Mouse (Mus musculus) intestine, embryonic 16.5 days (tissue): Measurements from ENCODE around the gene Rbm17. TPM values are rescaled to one million over a fixed set of nuclear protein-coding genes. Genes with fewer than 3 reads are reported as not detected.
"Not testable (repeated sequence)": the region's sequence is repeated elsewhere in the genome, so short reads cannot be mapped to it uniquely, and the experiment has no call there.

Experiments
- ATAC-seq: fragments of 200-750 bp; cut with Nextera tagmentation; 2 replicates; pipeline ENCODE4 v1.8.0; 2017; ENCODE audit warnings: moderate TSS enrichment, moderate library complexity
- H3K27ac ChIP-seq: fragments of 300-500 bp; sonication (generic); 2 replicates; pipeline ENCODE4 v1.5.1; 2014; ENCODE audit warnings: mild to moderate bottlenecking, low read length
- H3K27me3 ChIP-seq: fragments of 300-500 bp; sonication (generic); replicated peaks from 2 replicates; pipeline ENCODE4 v1.6.1; 2014; ENCODE audit warnings: low read length, control low read depth, mixed read lengths; ENCODE audit not compliant: control insufficient read depth, insufficient read depth
- H3K36me3 ChIP-seq: fragments of 300-500 bp; sonication (generic); 2 replicates; pipeline ENCODE4 v1.6.1; 2014; ENCODE audit warnings: low read length, control low read depth; ENCODE audit not compliant: control insufficient read depth, insufficient read depth
- H3K4me1 ChIP-seq: fragments of 300-500 bp; sonication (generic); 2 replicates; pipeline ENCODE4 v1.6.1; 2014; ENCODE audit warnings: low read length, control low read depth, mixed read lengths; ENCODE audit not compliant: control insufficient read depth, insufficient read depth
- H3K4me2 ChIP-seq: fragments of 300-500 bp; sonication (generic); 2 replicates; pipeline ENCODE4 v1.6.1; 2014; ENCODE audit warnings: low read depth, low read length, control low read depth
- H3K4me3 ChIP-seq: fragments of 300-500 bp; sonication (generic); 2 replicates; pipeline ENCODE4 v1.5.1; 2014; ENCODE audit warnings: mild to moderate bottlenecking, low read length
- H3K9ac ChIP-seq: fragments of 300-500 bp; sonication (generic); 2 replicates; pipeline ENCODE4 v1.6.1; 2014; ENCODE audit warnings: low read depth, low read length
- H3K9me3 ChIP-seq: fragments of 300-500 bp; sonication (generic); 2 replicates; pipeline ENCODE4 v1.6.1; 2016; ENCODE audit warnings: low read length, control low read depth; ENCODE audit not compliant: control insufficient read depth
- WGBS: fragments of 180-500 bp; shearing (Covaris S2); extraction: QIAGEN DNeasy Blood & Tissue Kit; methylation state at CpG from one replicate; pipeline ENCODE4 v1.1.7; 2014; 5-methylcytosine and 5-hydroxymethylcytosine counted together
- polyA plus RNA-seq: library from polyadenylated mRNA; unstranded; fragments of >200 nt; fragmentation: Nextera tagmentation; extraction: Ambion mirVana; gene quantifications from 2 replicates; pipeline ENCODE4 v1.2.1, GENCODE M21; 2015

Gene Rbm17
- polyA plus RNA-seq, 1 experiment from 2014 or later: 115 TPM

DNA sequence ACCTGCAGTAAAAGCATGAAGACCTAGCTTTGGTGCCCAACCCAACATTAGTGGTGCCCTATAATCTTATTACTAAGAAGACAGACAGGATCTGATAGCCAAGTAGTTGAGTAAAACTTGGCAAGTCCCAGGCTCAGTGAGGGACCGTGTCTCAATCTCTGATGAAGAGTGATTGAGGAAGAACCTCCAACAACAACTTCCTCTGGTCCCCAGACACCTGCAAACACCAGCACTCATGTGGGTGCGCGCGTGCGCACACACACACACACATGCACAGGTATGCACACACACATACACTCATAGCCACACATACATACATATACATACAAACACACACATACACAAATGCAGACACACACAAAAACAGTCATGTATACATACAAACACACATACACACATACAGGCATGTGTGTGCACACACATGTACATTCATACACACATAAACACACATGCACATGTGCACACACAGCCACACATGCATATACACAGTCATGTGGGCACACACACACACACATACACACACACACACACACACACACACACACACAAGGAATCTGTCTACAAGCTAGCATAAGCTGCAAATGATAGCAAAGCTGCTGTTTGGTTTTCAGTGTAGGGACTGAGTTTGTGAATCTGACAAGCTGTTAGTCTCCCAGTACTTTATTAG, 31.7 kb upstream of the Rbm17 start:
- no peak overlapping the region for H3K4me2 ChIP-seq
- no peaks in the 10 kb centered on the region for H3K27me3 ChIP-seq
- WGBS: 92% methylated on average over 5 of the region's 5 CpGs
- no peak overlapping the region for H3K4me3 ChIP-seq
- H3K27ac ChIP-seq: no peak overlapping the region
- ATAC-seq: no peak
- H3K9ac ChIP-seq: no peak overlapping the region
- no peaks in the 10 kb centered on the region for H3K4me1 ChIP-seq
- H3K36me3 ChIP-seq: no peaks in the 10 kb centered on the region
- H3K9me3 ChIP-seq: no peaks in the 10 kb centered on the region

GRCm38 (mm10) chr2:11635035-11635434, 31.1 kb upstream of the Rbm17 start:
- no peaks in the 10 kb centered on the region for H3K27me3 ChIP-seq
- no peak overlapping the region for H3K4me2 ChIP-seq
- no peaks in the 10 kb centered on the region for H3K36me3 ChIP-seq
- no peak for ATAC-seq
- H3K9ac ChIP-seq: no peak overlapping the region
- H3K27ac ChIP-seq: no peak overlapping the region
- H3K4me1 ChIP-seq: no peaks in the 10 kb centered on the region
- H3K4me3 ChIP-seq: no peak overlapping the region
- WGBS: 83% methylated on average over 6 of the region's 6 CpGs
- H3K9me3 ChIP-seq: no peaks in the 10 kb centered on the region

DNA sequence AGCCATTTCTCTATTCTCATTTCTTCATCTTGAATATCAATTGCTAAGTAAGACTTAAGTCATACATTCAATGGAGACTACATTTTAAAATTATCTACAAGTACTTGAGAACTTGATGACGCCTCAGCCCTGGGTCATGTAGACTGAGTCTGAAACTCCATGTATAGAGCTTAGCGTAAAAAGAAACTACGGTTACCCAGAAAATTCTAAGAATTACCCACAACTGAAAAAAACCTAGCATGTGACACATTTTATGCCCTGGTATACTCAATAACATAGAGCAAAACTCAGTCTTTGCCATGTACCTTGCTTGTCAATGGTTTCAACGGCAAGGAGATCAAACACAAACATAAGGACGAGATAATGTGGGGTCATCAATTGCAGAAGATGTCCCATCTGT, 21.9 kb upstream of the Rbm17 start, which contains the start of gene Gm17490:
TSS of gene Gm17490 (minus strand) at position 375 of the 400 bp plus-strand sequence.
- H3K9ac ChIP-seq: no peak within 1 kb of the TSS
- no peaks in the 10 kb centered on the region for H3K9me3 ChIP-seq
- no peaks in the 10 kb centered on the region for H3K4me1 ChIP-seq
- H3K4me2 ChIP-seq: no peak within 1 kb of the TSS
- no peaks in the 10 kb centered on the region for H3K27me3 ChIP-seq
- no peak for ATAC-seq
- no peak within 1 kb of the TSS for H3K27ac ChIP-seq
- no peak within 1 kb of the TSS for H3K4me3 ChIP-seq
- H3K36me3 ChIP-seq: no peaks in the 10 kb centered on the region
- WGBS: 93% methylated on average over 5 of the region's 5 CpGs

- H3K27ac ChIP-seq: no peak overlapping the region
- WGBS: 87% methylated on average over 2 of the region's 2 CpGs
- H3K4me2 ChIP-seq: no peak overlapping the region
- no peaks in the 10 kb centered on the region for H3K27me3 ChIP-seq
- no peaks in the 10 kb centered on the region for H3K9me3 ChIP-seq
- no peaks in the 10 kb centered on the region for H3K36me3 ChIP-seq
- ATAC-seq: no peak
- H3K4me1 ChIP-seq: no peaks in the 10 kb centered on the region
- no peak overlapping the region for H3K9ac ChIP-seq
- H3K4me3 ChIP-seq: no peak overlapping the region
These were observed 19.8 kb upstream of the Rbm17 start for GRCm38 (mm10) chr2:11623726-11624125.

- H3K9me3 ChIP-seq: no peaks in the 10 kb centered on the region
- no peak overlapping the region for H3K9ac ChIP-seq
- WGBS: 87% methylated on average over 8 of the region's 8 CpGs
- H3K27ac ChIP-seq: no peak overlapping the region
- no peak for ATAC-seq
- H3K4me1 ChIP-seq: no peaks in the 10 kb centered on the region
- no peak overlapping the region for H3K4me3 ChIP-seq
- H3K36me3 ChIP-seq: no peaks in the 10 kb centered on the region
- no peak overlapping the region for H3K4me2 ChIP-seq
- no peaks in the 10 kb centered on the region for H3K27me3 ChIP-seq
These were observed 19.2 kb upstream of the Rbm17 start for GRCm38 (mm10) chr2:11623173-11623572.

DNA sequence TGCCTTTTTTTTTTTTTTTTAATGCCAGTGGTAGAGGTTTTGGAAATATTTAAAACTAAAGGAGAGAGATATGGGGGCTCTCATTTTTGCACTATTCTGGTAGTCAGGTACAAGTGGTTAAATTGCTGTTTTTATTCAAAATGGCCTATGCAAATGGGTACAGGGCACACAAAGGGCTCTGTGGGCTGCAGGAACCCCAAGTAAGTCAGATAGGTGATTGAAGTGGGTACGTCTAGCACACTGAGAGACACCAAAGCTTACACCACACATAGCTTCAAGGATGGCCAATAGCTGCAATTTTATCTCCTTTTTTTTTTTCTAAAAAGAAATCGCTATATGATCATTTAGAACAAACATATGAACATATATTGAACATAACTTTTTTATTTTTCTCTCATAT, 15.6 kb upstream of the Rbm17 start:
- no peak overlapping the region for H3K4me2 ChIP-seq
- H3K27me3 ChIP-seq: no peaks in the 10 kb centered on the region
- H3K36me3 ChIP-seq: no peaks in the 10 kb centered on the region
- H3K27ac ChIP-seq: no peak overlapping the region
- no peak overlapping the region for H3K4me3 ChIP-seq
- ATAC-seq: no peak
- WGBS: 89% methylated on average over 2 of the region's 2 CpGs
- H3K4me1 ChIP-seq: no peaks in the 10 kb centered on the region
- no peak overlapping the region for H3K9ac ChIP-seq
- no peaks in the 10 kb centered on the region for H3K9me3 ChIP-seq

DNA sequence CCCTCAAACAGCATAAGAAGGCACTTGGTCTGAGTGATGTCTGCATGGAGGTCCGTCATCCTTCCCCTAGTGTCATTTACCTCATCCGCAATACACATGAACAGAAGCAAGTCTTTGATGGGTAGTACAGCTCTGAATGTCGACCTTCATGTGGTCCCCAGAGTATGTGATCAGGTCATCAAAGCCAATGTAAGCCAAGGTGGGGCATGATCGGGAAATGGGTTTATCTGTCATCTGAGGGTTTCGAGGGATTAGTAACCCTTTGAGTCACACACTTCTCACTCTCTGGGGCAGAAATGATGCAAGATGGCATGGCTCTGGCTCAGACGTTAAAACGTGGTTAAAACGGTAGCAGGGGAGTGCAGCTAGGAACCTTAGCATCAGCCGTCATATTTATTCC, 12.9 kb upstream of the Rbm17 start:
- Histone ChIP-seq H3K36me3 (no peaks in the 10 kb centered on the region), H3K9ac (no peak overlapping the region), H3K27me3 (no peaks in the 10 kb centered on the region), H3K27ac (no peak overlapping the region), H3K4me3 (no peak overlapping the region), H3K4me1 (no peaks in the 10 kb centered on the region), H3K9me3 (no peaks in the 10 kb centered on the region), H3K4me2 (no peak overlapping the region)
- WGBS: 87% methylated on average over 9 of the region's 9 CpGs
- ATAC-seq: no peak

- H3K4me3 ChIP-seq, ATAC-seq, H3K36me3 ChIP-seq, H3K27ac ChIP-seq, H3K4me2 ChIP-seq, H3K9ac ChIP-seq, H3K4me1 ChIP-seq, H3K9me3 ChIP-seq, H3K27me3 ChIP-seq: not testable (repeated sequence)
- 88% methylated on average over 6 of the region's 6 CpGs for WGBS
These were observed 9.0 kb upstream of the Rbm17 start for GRCm38 (mm10) chr2:11612939-11613338.

DNA sequence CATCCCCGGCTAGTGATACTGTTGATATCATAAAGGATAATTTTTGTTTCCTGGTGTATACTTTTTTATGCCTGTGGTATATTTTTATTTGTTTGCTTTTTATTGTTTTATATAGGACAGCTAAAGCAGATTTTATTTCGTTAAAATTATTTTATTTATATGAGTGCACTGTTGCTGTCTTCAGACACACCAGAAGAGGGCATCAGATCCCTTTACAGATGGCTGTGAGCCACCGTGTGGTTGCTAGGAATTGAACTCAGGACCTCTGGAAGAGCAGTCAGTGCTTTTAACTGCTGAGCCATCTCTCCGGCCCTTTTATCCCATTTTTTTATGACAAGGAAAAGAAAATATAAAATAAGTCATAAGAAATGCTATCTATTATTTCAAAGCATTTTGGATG, 2.8 kb upstream of the Rbm17 start:
- not testable (repeated sequence) for ATAC-seq

GRCm38 (mm10) chr2:11604911-11605310, 958 bp upstream of the Rbm17 start:
- no peak overlapping the region for H3K27ac ChIP-seq
- H3K4me1 ChIP-seq: peaks cover 8% of the 10 kb centered on the region
- H3K4me2 ChIP-seq: no peak overlapping the region
- no peak overlapping the region for H3K9ac ChIP-seq
- ATAC-seq: no peak
- H3K36me3 ChIP-seq: no peaks in the 10 kb centered on the region
- no peaks in the 10 kb centered on the region for H3K9me3 ChIP-seq
- no peaks in the 10 kb centered on the region for H3K27me3 ChIP-seq
- H3K4me3 ChIP-seq: no peak overlapping the region

More for the DNA sequence above, 2.8 kb upstream of the Rbm17 start:
- WGBS: 76% methylated on average over 4 of the region's 4 CpGs
- not testable (repeated sequence) for H3K9ac ChIP-seq, H3K9me3 ChIP-seq, H3K27me3 ChIP-seq, H3K27ac ChIP-seq, H3K36me3 ChIP-seq, H3K4me1 ChIP-seq, H3K4me3 ChIP-seq, H3K4me2 ChIP-seq
